Mouse (Mus musculus): ENCODE measurements around the gene Klhl15.
A peak's percentile ranks its signal among the peaks of the same experiment; 100 is the strongest.

Gene Klhl15

DNA sequence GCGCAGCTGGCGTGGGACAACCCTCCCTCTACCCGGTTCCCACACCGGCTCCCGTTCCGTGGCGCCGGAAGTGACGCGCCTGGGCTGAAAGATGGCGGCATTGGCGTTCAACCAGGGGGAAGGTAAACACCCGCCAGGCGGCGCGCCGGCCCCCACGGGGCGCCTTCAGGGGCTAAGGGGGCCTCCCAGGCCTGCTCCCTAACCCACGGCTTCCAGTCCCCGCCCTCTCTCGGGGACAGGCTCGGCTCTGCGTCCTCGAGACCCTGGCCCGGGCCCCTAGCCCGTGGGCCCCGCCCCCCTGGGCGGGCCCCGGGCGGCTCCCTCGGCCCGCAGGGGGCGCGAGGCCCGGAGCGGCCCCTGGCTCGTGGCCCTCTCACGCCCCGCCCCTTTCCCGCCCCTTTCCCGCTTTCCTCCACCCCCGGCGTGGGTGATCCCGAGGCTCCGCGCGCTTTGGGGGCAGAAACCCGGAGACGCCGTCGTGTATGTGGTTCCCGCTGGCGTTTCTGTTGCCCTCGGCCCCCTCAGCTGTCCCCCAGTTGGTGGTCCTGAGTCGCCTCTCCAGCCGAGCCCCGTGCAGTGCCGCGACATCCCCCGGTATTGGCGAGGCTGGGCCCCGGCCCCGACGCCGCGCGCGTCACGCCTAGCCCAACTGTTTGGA is at the start of gene Klhl15:
Klhl15 (plus strand) TSS at position 68 of the 658 bp plus-strand sequence.
- DNase-seq (ENCODE audit: low read depth, low spot score) = peak; percentile 85

DNA sequence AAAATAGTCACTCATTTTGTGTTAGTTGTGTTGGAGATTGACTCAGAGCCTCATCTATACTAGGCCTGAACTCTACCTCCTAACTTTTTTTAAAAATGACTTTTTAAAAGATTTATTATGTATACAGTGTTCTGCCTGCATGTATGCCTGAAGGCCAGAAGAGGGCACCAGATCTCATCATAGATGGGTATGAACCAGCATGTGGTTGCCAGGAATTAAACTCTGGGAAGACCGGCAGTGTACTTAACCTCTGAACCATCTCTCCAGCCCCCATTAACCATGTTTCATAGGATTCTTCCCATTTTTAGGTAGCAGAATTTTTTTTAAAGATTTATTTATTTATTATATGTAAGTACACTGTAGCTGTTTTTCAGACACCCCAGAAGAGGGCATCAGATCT is 49.2 kb upstream of the Klhl15 start:
- peak; percentile 58 for DNase-seq (ENCODE audit: low read depth, low spot score)

DNA sequence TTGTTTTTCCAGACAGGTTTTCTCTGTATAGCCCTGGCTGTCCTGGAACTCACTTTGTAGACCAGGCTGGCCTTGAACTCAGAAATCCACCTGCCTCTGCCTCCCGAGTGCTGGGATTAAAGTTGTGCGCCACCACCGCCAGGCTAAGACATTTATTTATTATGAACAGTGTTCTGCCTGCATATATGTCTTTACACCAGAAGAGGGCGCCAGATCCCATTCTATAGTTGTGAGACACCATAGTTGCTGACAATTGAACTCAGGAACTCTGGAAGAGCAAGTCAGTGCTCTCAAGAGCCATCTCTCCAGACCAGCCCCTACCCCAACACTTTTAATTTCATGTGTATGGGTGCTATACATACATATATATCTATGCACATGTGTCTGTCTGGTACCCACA is 40.5 kb upstream of the Klhl15 start:
- peak; percentile 69 for DNase-seq (ENCODE audit: low read depth, low spot score)

DNA sequence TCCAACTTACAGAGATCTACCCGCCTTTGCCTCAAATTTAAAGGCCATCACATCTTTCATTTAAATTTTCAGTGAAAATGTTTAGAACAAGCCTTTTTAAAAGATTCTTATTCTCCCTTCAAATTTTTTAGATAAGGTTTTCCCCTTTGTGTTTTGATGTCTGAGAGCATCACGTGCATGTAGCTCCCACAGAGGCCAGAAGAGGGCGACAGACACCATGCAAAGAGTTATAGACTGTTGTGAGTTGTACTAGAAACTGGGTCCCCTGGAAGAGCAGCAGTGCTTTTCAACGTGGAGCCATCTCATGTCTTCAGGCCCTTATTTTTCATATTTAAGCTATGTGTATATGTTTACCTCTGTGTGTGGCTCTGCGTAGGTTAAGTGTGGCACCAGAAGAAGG is 36.6 kb upstream of the Klhl15 start:
- DNase-seq (ENCODE audit: low read depth, low spot score) = peak; percentile 70

DNA sequence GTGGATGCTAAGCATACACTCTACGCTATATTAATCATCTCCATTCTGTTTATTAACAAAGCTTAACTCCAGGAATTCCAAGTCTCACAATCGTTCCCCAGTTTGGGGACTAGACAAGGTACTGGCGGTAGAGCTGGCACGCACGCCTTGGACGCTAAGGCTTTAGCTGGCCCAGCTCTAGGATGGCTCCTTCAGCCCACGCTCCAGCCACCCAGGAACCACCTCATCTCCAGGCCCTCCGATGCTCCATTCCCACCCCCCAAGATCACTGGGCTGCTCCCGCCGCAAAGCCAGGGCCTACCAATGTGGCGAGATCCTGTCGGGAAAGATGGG is 22.2 kb upstream of the Klhl15 start:
- DNase-seq (ENCODE audit: low read depth, low spot score) = no peak

DNA sequence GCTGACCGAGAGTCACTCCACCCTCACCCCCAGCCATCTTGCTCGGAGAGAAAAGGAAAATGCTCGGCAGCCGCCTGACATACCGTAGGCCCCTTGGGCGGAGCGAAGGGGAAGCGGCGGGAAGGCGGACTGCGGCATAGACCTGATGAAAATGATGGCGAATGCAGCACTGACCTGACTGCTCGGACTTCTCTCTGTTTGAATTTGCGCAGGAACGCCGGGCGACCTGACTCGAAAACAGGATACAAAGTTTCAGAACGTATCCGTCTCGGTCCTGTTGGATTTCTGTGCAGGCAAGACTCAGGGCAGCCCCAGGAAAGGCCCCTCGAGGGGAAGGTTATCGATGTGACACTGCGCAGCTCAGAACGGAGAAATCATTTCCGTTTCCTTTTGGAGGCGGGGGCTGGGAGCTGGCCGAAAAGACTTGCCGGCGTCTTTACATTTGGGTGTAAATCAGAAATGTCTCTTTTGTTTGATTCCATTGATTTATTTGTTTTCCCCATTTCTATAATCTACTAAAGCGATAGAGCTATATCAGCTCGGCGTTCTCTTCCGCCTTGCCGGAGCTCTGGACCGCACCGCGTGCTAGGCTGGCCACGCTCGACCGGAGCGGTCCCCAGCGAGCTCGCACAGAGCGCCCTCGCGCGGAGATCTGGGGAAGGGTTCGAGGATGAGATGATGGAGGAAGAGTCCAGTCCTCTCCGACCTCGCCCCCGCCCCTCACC is 21.6 kb upstream of the Klhl15 start, which contains the start of gene Eif2s3x:
Eif2s3x (minus strand) TSS at position 266 of the 725 bp plus-strand sequence.
- peak; percentile 90 for DNase-seq (ENCODE audit: low read depth, low spot score)

GRCm38 (mm10) chrX:94213384-94213783 is 21.0 kb upstream of the Klhl15 start:
- no peak for DNase-seq (ENCODE audit: low read depth, low spot score)

- no peak for DNase-seq (ENCODE audit: low read depth, low spot score)
These were observed 967 bp upstream of the Klhl15 start for GRCm38 (mm10) chrX:94233432-94233831.

GRCm38 (mm10) chrX:94233936-94234531 is 365 bp upstream of the Klhl15 start:
- DNase-seq (ENCODE audit: low read depth, low spot score) = no peak

DNA sequence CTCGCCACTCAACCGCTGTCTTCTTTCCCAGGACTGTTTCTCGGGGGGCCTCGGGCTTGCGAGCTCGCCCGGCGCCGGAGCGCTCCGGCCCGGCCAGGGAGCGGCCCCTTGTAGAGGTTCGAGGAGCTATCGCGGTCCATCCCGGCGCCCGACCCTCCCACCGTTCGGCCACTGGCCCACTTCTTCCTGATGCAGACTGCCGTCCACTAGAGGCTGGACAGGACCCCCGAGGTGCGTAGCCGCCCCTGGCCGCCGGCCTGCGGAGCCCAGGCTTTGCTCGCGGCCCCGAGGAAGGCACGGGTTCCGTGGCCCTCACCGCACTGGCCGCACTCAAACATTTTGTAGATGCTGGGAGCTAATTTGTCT is 774 bp downstream of the Klhl15 start:
- peak; percentile 4 for DNase-seq (ENCODE audit: low read depth, low spot score)

GRCm38 (mm10) chrX:94235601-94236000 is 1.2 kb downstream of the Klhl15 start:
- no peak for DNase-seq (ENCODE audit: low read depth, low spot score)

DNA sequence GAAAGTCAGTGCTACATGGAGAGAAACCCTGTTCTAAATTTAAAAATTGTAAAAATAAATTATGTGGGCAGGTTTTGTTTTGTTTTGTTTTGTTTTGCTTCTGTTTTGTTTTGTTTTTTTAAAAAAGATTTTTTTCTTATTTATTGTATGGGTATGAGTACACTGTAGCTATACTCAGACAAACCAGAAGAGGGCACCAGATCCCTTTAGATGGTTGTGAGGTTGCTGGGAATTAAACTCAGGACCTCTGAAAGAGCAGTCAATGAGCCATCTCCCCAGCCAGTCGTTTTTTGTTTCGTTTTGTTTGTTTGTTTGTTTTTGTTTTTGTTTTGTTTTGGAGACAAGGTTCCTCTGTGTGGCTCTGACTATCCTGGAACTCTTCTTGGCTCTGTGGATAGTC is 54.5 kb downstream of the Klhl15 start:
- peak; percentile 39 for DNase-seq (ENCODE audit: low read depth, low spot score)

DNA sequence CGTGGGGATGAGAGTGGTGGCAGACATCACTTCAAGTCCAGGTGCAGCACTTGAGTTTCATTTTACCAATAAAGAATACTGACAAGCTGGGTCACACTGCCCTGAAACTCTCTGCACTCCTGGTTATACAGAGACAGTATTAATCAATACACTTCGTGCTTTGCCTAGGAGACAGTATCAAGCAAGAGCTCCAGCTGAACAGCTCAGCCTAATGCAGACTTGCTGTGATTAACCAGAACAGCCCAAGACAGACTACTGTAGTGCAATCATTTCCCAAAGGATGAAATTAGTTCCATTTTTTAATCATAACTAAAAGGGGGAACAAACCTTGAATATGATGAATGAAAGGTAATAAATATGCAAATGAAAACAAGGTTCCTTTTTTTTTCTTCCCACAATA is 68.5 kb downstream of the Klhl15 start:
- no peak for DNase-seq (ENCODE audit: low read depth, low spot score)

GRCm38 (mm10) chrX:94321036-94321902 is 86.9 kb downstream of the Klhl15 start:
- no peak for DNase-seq (ENCODE audit: low read depth, low spot score)
